ENCODE assay signal across 8 mouse cellular contexts in the genomic region with DNA sequence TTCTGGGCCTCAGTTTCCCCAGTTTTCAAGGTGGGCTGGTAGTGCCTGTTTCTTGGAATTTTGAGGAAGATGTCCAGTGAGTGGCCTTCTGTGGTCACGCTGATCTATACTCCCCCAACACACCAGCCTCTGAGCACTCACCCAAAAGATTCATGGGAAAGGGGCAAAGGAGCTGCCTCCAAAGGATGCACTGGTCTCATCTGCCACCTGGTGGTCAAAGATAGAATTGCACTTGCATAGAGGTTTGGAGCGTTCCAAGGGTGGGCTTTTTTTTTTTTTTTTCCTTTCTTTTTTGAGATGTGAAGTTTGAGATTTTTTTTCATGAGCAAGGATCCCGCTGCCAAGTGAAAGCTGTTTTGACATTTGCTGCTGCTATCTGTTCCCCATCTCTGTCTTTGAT. TPM values are rescaled to one million over a fixed set of nuclear protein-coding genes. Genes with fewer than 3 reads are reported as not detected.
A peak's percentile ranks its signal among the peaks of the same experiment; 100 is the strongest.
DNase-seq lines count a peak whose midpoint lies in the region; ATAC-seq lines count a peak whose summit lies in the region.

No protein-coding gene starts in this region.

- no peak overlapping the region for H3K4me3 ChIP-seq in midbrain, embryonic 13.5 days (replicated peaks)

- H3K4me2 ChIP-seq in midbrain, embryonic 13.5 days (replicated peaks), result no peak overlapping the region

- no peak overlapping the region for H3K27ac ChIP-seq in midbrain, embryonic 13.5 days

- intact Hi-C loops in heart, postnatal 25 days (cut with DNase I), result loop anchor here (1.0 to 5.0 kb wide), 4 partner anchors 21 to 391 kb away; no protein-coding TSS in a partner anchor

- peaks cover 5% of the 10 kb centered on the region; the same call in 1 of the 2 replicates for H3K27me3 ChIP-seq in midbrain, embryonic 13.5 days

- H3K4me1 ChIP-seq in midbrain, embryonic 13.5 days (replicated peaks), result no peaks in the 10 kb centered on the region

- peak; percentile 27 to 62; a peak in 1 of 4 replicates for ATAC-seq in hematopoietic stem cell, adult 5-6 weeks (replicated peaks in 1 of 2; ENCODE audit: insufficient read depth in 1 of 2, low FRiP score in 2 of 2, low TSS enrichment in 1 of 2, low read depth in 1 of 2, poor library complexity in 2 of 2, severe bottlenecking in 2 of 2)
- ATAC-seq in midbrain, embryonic 13.5 days, result peak; percentile 69

- 1% methylated on average over 3 of the region's 3 CpGs for WGBS in midbrain, embryonic 13.5 days

- H3K36me3 ChIP-seq in midbrain, embryonic 13.5 days, result no peaks in the 10 kb centered on the region

- DNase-seq in heart, adult 18-20 months, result peak; percentile 60 to 87
- no peak for DNase-seq in heart, postnatal 25 days (ENCODE audit: low spot score)
- peak; percentile 68 for DNase-seq in adipocyte (ENCODE audit: low spot score)
- DNase-seq in embryo, embryonic 10 days (ENCODE audit: low spot score), result peak; percentile 89
- DNase-seq in layer of hippocampus, postnatal 25 days (ENCODE audit: extremely low spot score in 1 of 2, low spot score in 1 of 2), result peak; percentile 62 to 88
- peak; percentile 49 to 64 for DNase-seq in spleen, postnatal 36 days (ENCODE audit: low spot score in 2 of 2)

- H3K9ac ChIP-seq in midbrain, embryonic 13.5 days (replicated peaks), result no peak overlapping the region

- H3K9me3 ChIP-seq in midbrain, embryonic 13.5 days, result no peaks in the 10 kb centered on the region

RNA-seq across cellular contexts. Expression of gene Slc2a6, which starts 10.8 kb away (rescaled TPM):
- total RNA-seq in heart, adult 18-20 months (2021), result under 1 TPM; 0.17 to 0.31 TPM
- total RNA-seq in heart, postnatal 25 days (2021), result under 1 TPM; 0.25 to 0.39 TPM
- 1.2 and 5.8 TPM in 2 replicates for total RNA-seq in hematopoietic stem cell, adult 5-6 weeks (2017)
- total RNA-seq in layer of hippocampus, postnatal 25 days (2021), result 10 to 100 TPM; 40.1 to 40.4 TPM
- 3.6 and 3.8 TPM in 2 replicates for polyA plus RNA-seq in midbrain, embryonic 13.5 days (2015; fragmentation: Nextera tagmentation; extraction: Ambion mirVana)

RNA-seq across cellular contexts. Expression of gene Cacfd1, which starts 28.9 kb away (rescaled TPM):
- total RNA-seq in heart, adult 18-20 months (2021), result 10 to 100 TPM; 45.6 to 48.8 TPM
- 10 to 100 TPM; 37.3 to 41.6 TPM for total RNA-seq in heart, postnatal 25 days (2021)
- 5.8 and 7.4 TPM in 2 replicates for total RNA-seq in hematopoietic stem cell, adult 5-6 weeks (2017)
- total RNA-seq in layer of hippocampus, postnatal 25 days (2021), result 10 to 100 TPM; 39.5 to 44.1 TPM
- polyA plus RNA-seq in midbrain, embryonic 13.5 days (2015; fragmentation: Nextera tagmentation; extraction: Ambion mirVana), result 130 and 132 TPM in 2 replicates

RNA-seq across cellular contexts. Expression of gene Mymk, which starts 33.4 kb away (rescaled TPM):
- not detected for total RNA-seq in heart, adult 18-20 months (2021)
- total RNA-seq in heart, postnatal 25 days (2021), result not detected
- total RNA-seq in hematopoietic stem cell, adult 5-6 weeks (2017), result not detected in 2 replicates
- total RNA-seq in layer of hippocampus, postnatal 25 days (2021), result under 1 TPM; 0.61 to 0.71 TPM
- polyA plus RNA-seq in midbrain, embryonic 13.5 days (2015; fragmentation: Nextera tagmentation; extraction: Ambion mirVana), result not detected in 2 replicates

RNA-seq across cellular contexts. Expression of gene Adamtsl2, which starts 40.6 kb away (rescaled TPM):
- total RNA-seq in heart, adult 18-20 months (2021), result 10 to 100 TPM in 1 of 2 experiments, 1 to 10 TPM in 1; 4.5 to 10.1 TPM
- 10 to 100 TPM; 19.1 to 26.8 TPM for total RNA-seq in heart, postnatal 25 days (2021)
- total RNA-seq in hematopoietic stem cell, adult 5-6 weeks (2017), result 2.3 TPM in 1 of 2 replicates, not detected in the other
- 10 to 100 TPM; 10.9 to 12.7 TPM for total RNA-seq in layer of hippocampus, postnatal 25 days (2021)
- polyA plus RNA-seq in midbrain, embryonic 13.5 days (2015; fragmentation: Nextera tagmentation; extraction: Ambion mirVana), result 6.0 and 6.9 TPM in 2 replicates
